Mouse (Mus musculus) gastrocnemius, postnatal 36 days (tissue): ENCODE results near the gene Apln. TPM values are rescaled to one million over a fixed set of nuclear protein-coding genes. Genes with fewer than 3 reads are reported as not detected.
A peak's percentile ranks its signal among the peaks of the same experiment; 100 is the strongest.

Experiments used
- DNase-seq, 2 experiments: peaks; one replicate each; pipeline ENCODE4 v3.0.0; 2022
- intact Hi-C: fragments of 180-260 bp; cut with DNase I; formaldehyde crosslinking; loops from one replicate; pipeline ENCODE4 v1.15.1; 2025
- total RNA-seq, 2 experiments: library from RNA; stranded (reverse); gene quantifications; 2 replicates each; pipeline ENCODE4 v1.2.3; 2021

Gene Apln
- total RNA-seq, 2 experiments from 2014 or later = 1.9 to 2.3 TPM

DNA sequence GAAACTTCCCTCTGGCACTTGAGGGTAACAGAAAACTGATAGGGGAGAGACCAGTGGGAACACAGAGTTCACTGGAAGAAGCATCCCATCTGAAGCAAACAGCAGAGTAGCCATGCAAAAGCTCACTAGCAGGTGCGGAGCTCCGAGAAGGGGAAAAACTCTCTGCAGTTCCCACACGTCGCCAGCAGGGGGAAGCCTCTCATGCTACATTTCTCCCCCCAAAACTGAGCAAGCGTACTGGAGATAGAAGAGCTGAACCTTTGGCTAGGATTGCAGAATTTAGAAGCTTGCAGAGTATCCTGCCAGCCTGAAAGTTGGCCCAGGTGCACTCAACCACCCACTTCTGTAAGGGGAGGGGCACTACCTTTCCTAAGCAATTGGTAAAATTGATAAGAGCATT, 14.7 kb downstream of the Apln start:
- DNase-seq = peak in 1 of 2 experiments; percentile 54
- intact Hi-C loops = loop anchor here (5.0 kb wide), 1 partner anchor 107 kb away; no protein-coding TSS in a partner anchor

- intact Hi-C loops = no loop called here
- DNase-seq = no peak
Observed at GRCm38 (mm10) chrX:48019359-48019758, 15.3 kb downstream of the Apln start.

GRCm38 (mm10) chrX:48016906-48017601, 17.6 kb downstream of the Apln start:
- intact Hi-C loops = no loop called here
- no peak for DNase-seq

DNA sequence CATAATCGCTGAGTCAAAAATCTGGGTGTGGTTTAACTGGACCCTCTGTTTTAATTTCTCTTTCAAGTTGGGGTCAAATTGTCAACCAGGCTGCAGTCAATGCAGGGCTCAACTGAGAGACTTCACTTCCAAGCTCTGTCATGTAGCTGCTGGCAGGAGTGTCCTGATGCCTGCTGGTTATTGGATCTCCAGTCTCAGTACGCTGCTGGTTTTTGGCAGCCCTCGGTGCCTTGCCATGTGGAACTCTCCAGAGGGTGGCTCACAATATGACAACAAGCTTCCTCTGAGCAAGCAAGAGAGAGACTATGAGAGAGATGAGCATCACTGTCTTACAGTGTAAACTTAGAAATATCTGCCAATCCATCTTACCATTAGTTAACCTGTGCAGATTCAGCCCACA, 23.0 kb downstream of the Apln start:
- no peak for DNase-seq
- intact Hi-C loops = no loop called here

DNA sequence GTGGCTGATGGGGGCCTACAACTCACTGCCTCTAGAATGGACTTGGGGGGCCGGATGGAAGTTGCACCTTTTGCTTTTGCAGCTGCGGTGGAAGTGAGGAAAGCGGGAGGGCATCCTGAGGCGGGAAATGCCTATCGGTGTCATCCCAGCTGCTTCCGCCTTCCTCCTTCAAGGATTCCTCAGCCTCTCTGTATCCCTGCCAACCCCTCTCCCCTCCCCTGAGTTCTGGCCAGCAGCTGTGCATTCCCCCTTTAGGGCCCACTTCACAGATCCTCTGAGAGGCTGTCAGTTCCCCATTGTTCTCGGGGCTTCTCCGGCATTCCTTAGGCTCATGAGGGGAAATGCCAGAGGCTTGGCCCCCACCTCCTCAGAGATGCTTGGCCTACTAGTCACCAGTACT, 28.6 kb downstream of the Apln start:
- no peak for DNase-seq
- intact Hi-C loops = no loop called here

DNA sequence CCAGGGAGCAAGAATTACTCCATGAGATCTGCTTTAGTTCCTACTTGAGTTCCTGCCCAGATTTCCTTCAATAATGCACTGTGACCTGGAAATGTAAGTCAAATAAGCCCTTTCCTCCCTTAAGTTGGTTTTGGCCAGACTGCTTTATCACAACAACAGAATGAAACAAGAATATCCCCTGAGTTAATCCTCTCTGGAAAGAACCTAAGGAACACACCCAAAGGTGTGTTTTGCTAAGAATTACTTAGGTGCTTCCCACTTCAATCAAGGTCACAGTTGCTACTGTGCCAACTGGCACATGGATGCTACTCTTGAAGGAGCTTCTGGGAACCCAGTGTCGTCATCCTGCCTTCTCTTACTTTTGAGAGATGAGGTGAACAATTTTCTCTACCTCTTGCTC, 29.9 kb downstream of the Apln start:
- intact Hi-C loops = no loop called here
- no peak for DNase-seq

DNA sequence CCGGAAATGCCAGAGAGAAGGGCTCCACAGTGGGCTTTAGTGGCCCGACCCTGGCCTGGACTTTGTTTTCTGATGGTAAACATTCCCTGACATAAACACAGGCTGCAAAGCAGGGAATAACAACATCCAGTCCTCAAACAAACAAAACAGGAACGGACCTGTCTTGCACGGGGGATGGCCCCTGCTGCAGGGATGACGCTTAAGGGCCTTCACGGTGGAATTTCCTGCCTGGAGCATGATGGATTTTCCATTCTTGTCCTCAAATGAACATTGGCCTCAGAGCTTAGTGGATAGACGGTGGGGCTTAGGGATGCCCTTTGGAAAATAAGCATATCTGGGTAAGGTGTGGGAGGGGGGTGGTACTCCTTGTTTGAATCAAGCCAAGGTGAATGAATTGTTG, 33.5 kb downstream of the Apln start:
- DNase-seq = no peak
- intact Hi-C loops = no loop called here

- no peak for DNase-seq
- intact Hi-C loops = loop anchor here (10.0 kb wide), 1 partner anchor 416 kb away; no protein-coding TSS in a partner anchor
Observed at GRCm38 (mm10) chrX:47998412-47998811, 36.2 kb downstream of the Apln start.

- intact Hi-C loops = loop anchor here (5.0 to 10.0 kb wide), 2 partner anchors 422 to 540 kb away; no protein-coding TSS in a partner anchor
- peak; percentile 35 to 52 for DNase-seq
Observed at GRCm38 (mm10) chrX:47992606-47993005, 42.0 kb downstream of the Apln start.

- DNase-seq = peak; percentile 46 to 47
- intact Hi-C loops = no loop called here
Observed at GRCm38 (mm10) chrX:47988024-47988423, 46.6 kb downstream of the Apln start.

DNA sequence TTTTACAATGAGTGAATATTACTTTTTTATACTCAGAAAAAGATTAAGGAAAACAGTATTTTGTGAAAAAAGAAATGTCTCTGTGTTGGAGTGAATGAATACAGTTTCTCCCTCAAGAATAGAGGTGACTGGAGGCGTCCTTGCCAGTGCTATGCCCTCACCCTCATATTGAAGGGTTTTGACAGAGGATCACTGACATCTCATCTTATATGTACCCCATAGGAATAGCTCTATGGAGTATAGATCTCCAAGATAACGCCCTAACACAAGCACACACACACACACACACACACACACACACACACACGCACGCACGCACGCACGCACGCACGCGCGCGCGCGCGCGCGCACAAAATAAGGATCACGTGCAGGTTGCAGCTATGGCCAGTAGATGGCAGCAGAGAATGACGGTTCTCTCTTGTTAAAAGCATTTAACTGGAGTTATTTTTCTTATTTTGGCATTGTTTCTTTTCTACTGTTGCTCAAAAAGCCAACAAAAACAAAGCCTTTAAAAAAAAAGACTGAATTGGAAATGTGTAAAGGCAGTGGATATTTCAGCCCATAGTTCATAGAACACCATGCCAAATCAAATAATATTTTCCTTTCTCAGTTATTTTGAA, 49.5 kb downstream of the Apln start:
- intact Hi-C loops = no loop called here
- DNase-seq = peak; percentile 30 to 58

GRCm38 (mm10) chrX:47977078-47977477, 57.6 kb downstream of the Apln start:
- intact Hi-C loops = no loop called here
- DNase-seq = no peak

DNA sequence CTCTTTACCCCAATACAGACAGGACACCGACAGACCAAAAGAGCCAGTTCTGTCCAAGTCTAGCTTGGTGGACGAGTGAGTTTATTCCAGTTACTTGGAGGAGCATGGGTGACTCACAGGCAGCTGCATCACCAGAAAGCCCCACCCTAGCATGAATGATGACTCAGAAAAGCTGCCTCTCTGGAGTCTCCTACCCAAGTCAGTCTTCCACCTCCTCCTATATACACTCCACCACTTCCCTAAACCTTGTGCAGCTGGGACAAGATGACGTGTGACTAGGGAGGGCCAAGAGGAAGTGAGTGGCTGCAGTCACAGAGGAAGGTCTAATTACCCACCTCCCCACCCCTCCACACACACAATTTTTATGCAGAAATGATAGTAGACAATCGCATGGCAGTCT, 58.1 kb downstream of the Apln start:
- DNase-seq = no peak
- intact Hi-C loops = no loop called here

Other genes with a start within 250 kb of the Apln start
- 1 to 10 TPM; 1.6 to 2.1 TPM for gene Smarca1, start 141.9 kb downstream of the Apln start, total RNA-seq
- gene Ocrl, start 122.5 kb downstream of the Apln start, total RNA-seq = 10 to 100 TPM; 12.7 to 13.2 TPM
- gene Xpnpep2, start 73.9 kb upstream of the Apln start, total RNA-seq = under 1 TPM; 0.64 to 0.77 TPM
- under 1 TPM; 0.30 to 0.79 TPM for gene Sash3, start 111.6 kb upstream of the Apln start, total RNA-seq
- gene Zdhhc9, start 174.0 kb upstream of the Apln start, total RNA-seq = 1 to 10 TPM; 6.9 to 7.1 TPM
- gene Utp14a, start 222.0 kb upstream of the Apln start, total RNA-seq = 10 to 100 TPM in 1 of 2 experiments, 1 to 10 TPM in 1; 9.3 to 15.3 TPM